Mouse (Mus musculus) thymus, adult 18-20 months (tissue): ENCODE data around the gene Fdxr.

ENCODE experiments used
- DNase-seq, 2 experiments: peaks; one replicate each; pipeline ENCODE4 v3.0.0; 2022; ENCODE audit warnings: mixed read lengths in 2 of 2

Gene Fdxr

DNA sequence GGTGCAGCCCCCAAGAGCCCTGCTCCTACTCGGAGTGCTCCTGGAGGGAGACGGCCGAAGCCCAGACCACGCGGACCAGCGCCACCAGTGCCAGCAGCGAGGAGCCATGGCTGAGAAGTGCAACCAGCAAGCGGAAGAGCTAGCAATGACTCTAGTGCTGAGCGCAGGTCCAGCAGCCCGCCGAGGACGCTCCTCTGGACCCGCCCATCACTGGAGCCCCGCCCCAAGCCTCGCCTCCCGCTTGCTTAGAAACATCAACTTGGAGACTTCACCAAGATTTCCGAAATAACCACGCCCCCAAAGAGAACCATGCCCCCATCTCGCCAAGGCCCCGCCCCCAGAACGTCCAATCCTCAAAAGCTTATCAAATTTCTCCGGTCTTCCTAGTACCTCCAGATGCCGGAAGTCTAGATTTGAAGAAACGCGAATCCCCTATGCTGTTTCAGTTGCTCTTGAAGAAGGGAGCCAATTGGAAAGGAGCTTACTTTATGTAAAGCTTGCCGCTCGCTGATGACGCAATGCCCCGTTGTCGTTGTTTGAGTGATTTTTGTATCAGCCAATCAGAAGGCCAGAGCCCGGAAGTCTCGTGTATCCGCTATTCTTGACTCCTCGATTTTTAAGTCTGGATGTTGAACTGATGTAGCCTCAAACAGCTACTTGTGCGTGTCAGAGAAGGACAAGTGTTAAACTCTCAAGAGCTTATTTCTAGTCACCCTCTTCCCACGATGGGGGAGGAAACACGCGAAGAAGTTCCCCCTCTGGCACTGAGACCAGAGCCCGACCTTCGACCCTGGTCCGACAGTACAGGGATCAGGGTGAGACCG lies at the start of gene Fdxr:
Gene Fdxr, minus strand, starts transcription at position 271 of the 824 bp plus-strand sequence.
- DNase-seq = peak; percentile 97 to 99

DNA sequence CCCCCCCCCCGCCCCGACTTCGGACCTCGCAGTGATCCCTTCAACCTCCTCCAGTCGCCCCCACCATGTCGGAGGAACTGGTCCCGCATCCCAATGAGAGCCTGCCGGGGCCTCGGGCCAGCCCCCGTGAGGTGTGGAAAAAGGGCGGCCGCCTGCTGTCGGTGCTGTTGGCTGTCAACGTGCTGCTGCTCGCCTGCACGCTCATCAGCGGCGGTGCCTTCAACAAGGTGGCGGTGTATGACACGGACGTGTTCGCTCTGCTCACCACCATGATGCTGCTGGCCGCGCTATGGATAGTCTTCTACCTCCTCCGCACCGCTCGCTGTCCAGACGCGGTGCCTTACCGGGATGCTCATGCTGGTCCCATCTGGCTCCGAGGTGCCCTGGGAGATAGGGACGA lies 46.5 kb upstream of the Fdxr start:
- DNase-seq = no peak

DNA sequence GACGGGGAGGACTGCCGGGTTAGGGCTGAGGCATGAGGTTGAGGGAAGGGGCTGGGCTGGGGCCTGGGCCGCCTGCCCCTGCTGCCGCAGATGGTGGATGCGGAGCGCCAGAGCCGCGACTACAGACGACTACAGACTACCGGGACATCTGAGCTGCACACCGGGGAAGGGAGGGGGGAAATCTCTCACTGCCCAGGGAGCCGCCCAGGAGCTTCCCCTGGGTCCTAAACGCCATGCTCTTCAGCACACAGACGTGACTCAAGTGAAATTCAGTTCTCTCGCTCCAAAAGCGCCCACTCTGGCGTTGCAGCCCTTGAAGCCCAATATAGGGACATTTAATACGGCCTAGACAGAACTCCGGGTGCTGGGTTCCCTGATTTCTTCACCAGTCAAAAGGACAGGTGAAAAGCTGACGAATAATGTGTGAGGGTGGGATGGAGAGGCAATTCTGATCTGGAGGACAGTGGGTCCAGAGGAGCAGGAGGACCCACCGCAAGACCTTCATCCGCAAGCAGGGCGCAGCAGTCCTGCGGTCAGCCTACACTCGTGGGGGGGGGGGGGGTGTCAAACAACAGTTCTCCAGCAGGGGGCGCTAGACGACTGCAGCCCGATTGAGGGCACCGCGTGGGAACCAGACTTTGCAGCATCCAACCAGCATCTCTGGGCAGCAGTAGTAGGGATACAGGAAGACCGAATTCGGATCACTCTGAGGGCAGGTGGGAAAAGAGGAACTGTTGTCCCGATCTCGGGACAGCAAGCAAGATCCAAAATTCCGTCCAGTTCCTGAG lies 45.2 kb upstream of the Fdxr start, which contains the start of gene Ush1g:
Gene Ush1g, minus strand, starts transcription at position 136 of the 788 bp plus-strand sequence.
- DNase-seq = no peak

DNA sequence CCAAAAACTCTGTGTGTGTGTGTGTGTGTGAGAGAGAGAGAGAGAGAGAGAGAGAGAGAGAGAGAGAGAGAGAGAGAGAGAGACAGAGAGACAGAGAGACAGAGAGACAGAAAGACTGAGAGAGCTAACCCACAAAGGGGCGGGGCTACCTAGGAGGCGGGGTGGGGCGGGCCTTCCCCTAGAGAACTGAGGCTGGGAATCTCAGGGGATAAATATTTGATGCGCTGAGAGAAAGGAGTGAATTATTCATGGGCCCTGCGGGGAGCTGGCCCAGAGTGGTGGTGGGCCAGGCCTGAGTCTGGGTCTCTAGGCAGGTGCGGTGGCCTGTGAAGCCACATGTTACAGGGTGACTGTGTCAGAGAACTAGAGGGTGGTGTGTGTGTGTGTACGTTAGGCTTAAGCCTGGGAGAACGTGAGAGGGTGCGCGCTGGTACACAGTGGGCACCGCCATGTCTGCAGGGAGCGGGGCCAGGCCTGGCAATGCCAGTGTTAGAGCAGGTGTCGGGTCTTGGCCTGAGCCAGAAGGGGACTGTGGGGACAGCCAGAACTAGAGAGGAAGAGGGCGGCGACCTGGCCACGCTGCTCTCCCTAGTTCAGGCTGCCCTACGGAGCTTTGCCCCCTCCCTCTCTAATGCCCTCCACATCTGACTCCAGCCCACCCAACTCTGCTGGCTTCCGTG lies 43.0 kb upstream of the Fdxr start:
- DNase-seq = no peak

DNA sequence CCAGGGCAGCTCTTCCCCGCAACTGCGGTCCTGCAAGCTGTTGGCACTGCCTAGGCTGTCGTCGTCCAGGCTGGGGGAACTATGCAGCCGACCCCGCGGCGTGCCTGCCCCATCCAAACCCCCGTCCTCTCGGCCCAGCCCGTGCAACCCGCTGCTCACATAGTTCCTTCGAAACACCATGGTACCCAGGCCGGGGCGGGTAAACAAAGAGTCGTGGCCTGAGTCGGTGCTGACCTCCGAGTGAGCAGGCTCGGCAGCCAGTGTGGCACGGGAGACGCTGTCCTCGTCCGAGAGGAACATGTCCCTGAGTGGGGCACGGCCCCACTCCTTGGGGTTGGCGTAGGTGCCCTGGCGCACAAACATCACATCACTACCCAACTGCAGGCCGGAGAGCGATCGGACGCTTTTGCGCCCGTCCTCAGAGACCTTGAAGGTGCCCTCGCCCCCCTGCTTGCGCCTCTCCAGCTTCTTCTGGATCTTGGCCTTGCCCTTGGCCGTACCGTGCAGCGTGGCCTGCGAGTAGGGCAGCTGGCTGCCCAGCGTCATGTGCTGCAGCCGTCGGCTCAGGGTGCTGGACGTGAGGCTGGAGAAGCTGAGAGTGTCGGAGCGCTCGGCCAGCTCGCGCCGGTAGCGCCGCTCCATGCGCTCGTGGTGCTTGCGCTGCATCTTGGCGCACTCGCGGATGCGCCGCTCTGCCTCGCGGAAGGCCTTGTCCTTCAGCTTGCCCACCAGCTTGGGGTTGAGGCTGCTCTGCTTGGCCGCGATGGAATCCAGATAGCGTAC lies 41.6 kb upstream of the Fdxr start:
- no peak for DNase-seq

DNA sequence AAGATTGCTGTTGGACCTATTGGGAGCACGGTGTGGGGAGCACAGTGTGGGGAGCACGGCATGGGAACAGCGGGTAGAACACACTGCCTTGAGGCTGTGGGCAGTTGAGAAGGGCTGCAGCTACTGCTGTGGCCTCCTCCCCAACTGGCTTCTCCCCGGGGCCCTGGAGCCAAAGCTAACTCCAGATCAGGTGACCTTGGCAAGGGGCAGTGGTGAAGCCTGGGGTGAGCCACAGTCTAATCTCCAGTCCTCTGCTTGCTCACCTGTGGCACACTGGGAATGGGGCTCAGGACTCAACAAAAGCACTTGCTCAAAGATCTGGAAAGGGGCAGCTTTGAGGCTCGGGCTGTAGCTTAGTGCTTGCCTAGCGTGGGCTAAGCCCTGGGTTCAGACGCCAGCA lies 40.4 kb upstream of the Fdxr start:
- DNase-seq = no peak

DNA sequence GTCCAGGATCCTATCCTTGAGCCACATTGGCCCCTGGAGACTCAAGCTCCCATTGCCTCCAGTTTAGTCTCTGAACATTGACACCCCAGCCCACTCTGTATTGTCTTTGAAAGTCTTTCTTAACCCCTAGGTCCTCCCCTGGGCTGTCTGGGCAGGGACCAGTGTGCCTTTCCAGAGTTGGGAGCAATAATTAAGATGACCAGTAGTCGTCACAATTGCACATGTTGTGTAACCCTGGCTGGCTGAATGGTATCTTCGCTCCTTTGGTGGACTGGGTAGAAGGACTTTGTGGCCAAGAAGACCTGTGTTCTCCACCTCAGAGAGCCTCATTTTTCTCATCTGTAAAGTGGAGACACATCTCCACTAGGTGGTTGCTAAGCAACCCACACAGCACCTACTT lies 37.4 kb upstream of the Fdxr start:
- no peak for DNase-seq

DNA sequence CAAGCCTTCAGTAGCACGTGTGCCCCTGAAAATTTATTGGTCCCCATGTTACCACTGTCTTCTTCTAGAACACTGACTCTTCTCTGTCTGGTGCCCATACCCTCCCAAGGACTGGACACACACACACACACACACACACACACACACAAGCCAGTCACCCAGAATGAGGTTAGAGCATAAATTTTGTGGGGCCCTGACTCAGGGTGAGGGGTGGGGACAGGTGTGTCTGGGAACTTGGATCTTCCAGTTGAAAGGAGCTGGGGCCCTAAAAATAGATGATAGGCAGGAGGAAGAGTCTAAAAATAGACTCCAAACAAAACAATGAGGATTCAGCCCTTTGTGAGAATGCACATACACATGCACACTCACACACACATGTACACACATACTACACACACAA lies 31.9 kb upstream of the Fdxr start:
- no peak for DNase-seq

DNA sequence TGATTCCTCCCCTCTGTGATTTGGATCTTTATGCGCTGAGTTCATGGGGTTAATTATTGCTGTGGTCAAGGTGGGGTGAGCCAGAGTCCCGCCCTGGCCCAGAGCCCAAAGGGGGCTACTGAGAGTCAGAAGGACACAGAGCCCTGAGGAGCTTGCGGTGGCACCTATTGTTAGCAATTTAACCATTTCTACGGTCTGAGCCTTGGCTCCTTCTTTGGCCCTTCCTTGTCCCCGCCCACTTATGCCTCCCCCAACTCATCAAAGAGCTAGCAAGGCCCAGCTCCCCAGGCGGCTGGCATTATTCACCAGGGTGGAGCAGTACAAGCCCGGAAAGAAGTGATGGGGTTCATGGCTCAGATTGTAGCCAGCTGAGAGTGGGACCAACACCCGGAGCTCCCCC lies 30.0 kb upstream of the Fdxr start, which contains the start of gene Otop2:
Gene Otop2, plus strand, starts transcription at position 301 of the 400 bp plus-strand sequence.
- no peak for DNase-seq

DNA sequence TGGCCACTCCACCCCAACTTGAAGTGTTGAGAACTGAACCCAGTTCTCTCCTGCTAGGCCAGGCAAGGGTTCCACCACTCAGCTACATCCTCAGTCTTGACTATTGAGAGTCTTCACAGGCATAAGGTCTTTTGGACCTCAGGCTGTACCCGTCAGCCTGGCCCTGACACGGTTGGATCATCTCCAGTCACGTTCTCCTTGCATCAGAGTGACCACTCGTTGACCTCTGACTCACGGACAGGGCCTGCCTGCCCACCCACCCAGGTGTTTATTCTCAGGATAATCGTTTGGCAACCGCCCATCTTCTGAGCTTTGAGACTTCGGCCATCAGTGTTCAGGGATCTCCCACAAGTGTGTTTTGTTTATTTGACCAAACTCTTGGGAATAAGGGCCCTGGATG lies 26.3 kb upstream of the Fdxr start:
- DNase-seq = no peak

DNA sequence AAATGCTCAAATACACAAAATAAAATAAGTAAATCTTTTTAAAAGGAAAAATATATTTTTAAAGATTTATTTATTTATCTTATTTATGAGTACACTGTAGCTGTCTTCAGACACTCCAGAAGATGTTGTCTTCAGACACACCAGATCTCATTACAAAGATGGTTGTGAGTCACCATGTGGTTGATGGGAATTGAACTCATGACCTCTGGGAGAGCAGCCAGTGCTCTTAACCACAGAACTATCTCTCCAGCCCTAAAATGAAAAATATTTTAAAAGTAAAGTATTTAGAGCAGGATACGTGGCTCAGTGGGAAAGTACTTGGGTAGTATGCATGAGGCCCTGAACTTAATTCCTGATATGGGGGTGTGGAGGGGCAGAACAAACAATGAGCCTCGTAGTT lies 24.5 kb upstream of the Fdxr start:
- DNase-seq = no peak

DNA sequence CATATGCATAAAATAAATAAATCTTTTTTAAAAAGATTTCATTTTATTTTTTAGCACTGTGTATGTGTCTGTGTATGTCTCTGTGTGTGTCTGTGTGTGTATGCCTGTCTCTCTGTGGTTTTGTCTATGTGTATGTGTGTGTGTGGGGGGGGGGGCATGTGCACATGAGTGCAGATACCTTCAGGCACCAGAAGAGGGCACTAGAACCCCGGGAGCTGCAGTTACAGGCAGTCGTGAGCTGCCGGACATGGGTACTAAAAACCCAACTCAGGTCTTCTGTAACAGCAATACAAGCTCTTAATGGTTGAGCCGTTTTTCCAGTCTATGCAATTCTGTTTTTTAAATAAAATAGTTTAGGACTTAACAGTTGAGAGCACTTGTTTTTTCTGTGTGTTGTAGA lies 23.9 kb upstream of the Fdxr start:
- DNase-seq = no peak

DNA sequence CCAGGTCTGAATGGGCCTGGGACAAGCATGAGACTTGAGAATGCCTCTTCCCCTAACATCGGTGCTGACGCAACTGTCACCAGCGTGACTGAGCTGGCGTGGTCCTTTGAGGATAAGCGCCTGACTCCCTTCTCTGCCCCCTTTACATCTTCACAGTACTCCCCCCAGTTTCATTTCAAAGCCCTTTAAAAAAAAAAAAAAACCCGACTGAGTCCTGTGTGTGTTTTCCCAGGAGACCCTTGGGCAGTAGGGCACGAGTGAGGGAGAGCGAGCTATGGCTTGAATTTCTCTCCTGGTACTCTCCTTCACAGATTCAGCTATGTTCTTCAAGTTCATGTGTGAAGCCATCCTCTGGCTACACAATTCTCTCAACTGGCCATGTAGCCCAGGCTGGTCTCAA lies 21.3 kb upstream of the Fdxr start:
- no peak for DNase-seq

DNA sequence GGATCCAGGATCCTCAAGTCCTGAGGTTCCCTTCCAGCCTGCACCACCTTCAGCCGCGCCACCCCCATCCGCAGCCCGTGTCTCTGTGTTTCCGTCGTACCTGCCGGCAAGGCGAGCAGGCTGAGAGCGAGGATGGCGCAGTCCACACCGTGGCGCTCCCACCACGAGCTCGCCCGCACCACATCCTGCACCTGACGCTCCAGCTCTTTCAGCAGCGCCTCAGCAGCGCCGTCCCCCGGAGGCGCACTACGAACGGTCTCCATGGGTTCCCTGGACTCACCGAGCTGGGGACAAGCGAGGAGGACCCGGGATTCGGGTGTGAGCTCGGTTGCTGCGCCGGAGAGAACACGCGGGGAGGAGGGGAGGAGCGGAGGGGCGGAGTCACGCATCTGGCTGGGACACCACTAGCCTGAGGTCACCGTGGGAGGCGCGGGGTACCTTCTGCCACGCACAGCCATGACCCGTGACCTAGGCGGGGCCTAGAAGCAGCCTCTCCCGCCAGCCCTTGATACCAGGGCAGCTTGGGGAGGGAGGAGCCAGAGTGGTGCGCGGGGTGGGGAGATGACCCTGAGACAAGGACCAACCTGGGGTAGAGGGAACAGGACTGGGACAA lies 20.5 kb upstream of the Fdxr start, which contains the start of gene Fads6:
Gene Fads6, minus strand, starts transcription at position 450 of the 613 bp plus-strand sequence.
- peak; percentile 55 to 62 for DNase-seq

DNA sequence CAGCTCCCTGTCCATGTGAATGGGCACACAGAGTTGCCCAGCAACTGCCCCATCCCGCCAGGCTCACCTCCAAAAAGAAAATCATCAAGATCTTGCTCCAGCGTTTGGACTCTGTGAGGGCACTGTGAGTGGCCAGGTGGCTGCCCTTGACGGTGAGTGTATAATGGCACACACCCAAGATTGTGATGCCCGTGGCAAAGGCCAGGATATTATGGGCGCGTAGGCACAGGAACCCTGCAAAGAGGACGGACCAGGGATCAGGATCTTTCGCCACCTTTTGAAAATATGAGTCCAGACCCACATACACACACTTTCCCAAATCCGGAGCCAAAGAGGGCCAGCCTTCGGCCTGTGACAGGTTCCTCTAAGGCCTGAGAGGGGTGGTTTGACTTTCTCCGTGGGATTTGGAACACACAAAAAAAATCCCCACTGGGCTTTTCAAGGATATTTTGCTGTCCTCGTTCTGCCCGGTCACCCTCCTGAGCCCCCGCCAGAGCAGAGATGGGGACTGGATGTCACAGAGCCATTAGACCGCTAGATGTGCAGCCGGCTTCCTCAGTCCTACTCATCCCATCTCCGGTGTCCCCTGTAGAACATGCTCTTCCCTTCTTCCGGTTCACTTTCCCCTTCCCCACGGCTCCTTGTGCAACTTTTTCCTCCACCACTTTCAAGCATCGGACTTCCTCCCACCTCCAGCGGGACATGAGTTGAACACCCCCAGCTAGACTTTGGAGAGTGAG lies 19.8 kb upstream of the Fdxr start:
- DNase-seq = no peak

DNA sequence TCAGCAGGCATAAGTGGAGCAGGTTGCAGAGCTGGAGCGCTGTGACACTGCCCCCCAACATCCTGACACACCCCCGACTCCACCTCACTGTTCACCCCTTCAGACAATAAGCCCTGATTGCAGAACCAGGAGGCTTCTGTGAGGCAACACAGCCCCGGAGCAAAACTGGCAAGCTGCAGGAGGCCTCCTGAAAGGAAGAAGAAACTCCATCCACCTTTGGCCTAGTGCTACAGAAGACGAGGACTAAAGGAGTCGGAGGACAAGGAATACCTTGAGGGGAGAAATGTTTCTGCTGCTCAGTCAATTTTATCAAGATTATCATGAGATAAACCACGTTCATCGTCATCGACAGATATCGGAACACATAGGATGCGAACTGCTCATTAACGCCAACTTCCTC lies 19.1 kb upstream of the Fdxr start:
- DNase-seq = no peak

DNA sequence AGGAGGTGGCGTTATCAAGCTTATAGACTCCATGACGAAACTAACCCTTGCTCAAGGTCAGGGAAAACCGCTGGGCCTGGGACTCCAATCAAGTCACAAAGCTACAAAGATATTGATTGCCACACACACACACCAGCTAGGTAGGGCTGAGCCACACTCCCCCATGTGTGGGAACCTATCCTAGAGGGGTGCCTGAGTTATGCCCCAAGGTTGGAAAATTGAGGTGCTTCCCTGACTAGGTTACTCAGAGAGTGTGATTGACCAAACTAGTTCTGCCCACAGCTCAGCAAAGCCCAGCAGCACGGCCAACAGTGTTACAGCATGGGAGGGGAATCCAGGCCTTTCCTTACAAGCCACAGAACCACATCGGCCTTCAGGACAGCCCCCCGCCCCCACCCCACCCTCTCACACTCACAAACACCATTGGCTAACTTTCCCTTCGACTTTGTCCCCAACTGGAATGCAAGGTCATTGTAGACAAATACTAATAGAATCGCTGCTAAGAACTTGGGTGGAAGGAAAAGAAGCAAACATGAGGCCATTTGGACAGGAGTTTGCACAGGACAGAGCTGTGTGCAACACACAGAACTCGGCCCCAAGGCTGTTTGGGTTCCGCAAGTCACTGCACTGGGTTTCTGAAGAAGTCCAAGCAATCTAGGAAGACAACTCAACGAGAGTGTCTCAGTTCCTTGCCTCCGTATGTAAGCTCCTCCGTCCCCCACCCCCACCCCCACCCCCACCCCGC lies 16.0 kb upstream of the Fdxr start:
- DNase-seq = no peak

DNA sequence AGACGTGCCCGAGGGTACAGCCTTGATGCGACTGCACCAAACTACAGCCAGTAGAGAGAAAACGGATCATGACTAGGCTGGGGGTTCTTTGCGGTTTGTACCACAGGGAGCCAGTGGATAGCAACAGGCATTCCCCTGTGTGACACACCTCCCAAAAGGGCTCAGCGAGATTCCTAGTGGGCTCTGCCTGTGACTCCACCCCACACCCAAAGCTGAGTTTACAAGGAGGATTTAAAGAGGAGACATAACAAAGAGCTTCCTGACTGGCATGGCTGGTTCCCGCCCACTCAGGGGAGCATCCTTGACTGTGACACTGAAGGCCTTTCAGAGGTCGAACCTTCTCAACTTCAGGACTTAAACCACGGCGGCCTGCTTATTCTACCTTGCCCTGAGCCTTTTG lies 14.7 kb upstream of the Fdxr start:
- no peak for DNase-seq

DNA sequence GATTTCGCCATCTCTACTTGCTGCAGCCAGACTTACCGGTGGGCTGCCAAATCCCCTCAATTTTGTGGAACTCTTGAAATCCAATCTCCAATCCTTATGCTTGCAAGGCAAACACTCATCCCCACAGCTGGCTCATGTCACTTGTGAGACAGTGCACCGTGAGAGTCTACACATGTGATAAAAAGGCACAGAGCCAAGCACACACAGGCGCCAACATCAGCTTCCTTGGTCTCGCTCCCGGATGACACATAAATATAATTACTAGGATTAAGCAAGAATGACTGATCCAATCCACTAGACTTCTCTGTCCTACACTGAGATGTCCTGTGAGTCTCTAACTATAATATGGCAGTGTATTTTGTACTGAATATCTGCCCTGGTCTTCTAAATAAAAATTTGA lies 14.1 kb upstream of the Fdxr start:
- no peak for DNase-seq

DNA sequence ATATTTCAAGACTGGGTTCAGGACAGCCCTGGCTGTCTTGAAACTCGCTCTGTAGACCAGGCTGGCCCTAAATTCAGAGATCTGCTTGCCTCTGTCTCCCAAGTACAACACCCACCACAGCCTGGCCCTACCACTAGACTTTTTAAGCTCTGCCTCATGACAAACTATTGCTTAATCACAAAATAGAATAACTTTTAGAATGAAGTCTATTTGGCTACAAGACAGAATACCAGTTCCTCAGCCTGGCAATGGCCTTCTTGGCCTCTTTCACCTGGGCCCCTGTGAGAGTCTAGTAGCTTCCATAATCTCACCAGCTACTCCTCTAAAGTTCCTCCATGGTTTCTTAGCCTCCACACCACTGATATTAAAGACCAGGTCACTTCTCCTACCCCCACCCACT lies 13.5 kb upstream of the Fdxr start:
- no peak for DNase-seq

DNA sequence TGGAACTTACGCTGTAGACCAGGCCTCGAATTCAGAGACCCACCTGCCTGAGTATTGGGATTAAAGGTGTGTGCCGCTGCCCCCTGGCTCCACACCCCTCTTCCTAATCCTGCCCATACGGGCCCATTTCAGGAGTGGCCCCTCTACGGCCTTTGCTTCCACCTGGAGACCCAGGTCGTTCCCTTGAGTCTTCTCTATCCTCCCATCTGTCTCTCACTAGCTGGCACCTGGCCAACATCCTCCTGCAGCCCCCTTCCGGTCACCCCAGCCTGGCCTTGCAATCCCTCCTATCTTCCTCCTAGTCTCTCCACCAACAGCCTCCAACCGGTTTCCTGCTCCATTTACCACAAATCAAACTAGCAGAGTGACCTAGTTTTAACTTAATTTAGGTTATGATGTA lies 13.0 kb upstream of the Fdxr start:
- DNase-seq = no peak
